In genomic region chr17:34264452-34265351, GRCm38 (mm10) we compare ENCODE assay signal across 8 mouse cellular contexts. TPM values are rescaled to one million over a fixed set of nuclear protein-coding genes. Genes with fewer than 3 reads are reported as not detected.
DNase-seq lines count a peak whose midpoint lies in the region; ATAC-seq and TF ChIP-seq lines count a peak whose summit lies in the region.

No protein-coding gene starts in this region.

- H3K4me2 ChIP-seq in limb, embryonic 14.5 days (replicated peaks; ENCODE audit: low read depth, low read length, severe bottlenecking) = peak overlapping the region; percentile 94
- H3K4me2 ChIP-seq in neural tube, embryonic 14.5 days (ENCODE audit: low read depth, low read length) = peak overlapping the region; percentile 93

- H3K27me3 ChIP-seq in heart, embryonic 10.5 days (ENCODE audit: insufficient read depth, poor library complexity, severe bottlenecking) = peaks cover 21% of the 10 kb centered on the region
- peaks cover 27% of the 10 kb centered on the region for H3K27me3 ChIP-seq in limb, embryonic 14.5 days (ENCODE audit: control insufficient read depth, insufficient read depth, low read length)
- peaks cover 9% of the 10 kb centered on the region; the same call in 1 of the 2 replicates for H3K27me3 ChIP-seq in neural tube, embryonic 14.5 days (ENCODE audit: control insufficient read depth, insufficient read depth, low read length)

- H3K4me3 ChIP-seq in heart, embryonic 10.5 days = peak overlapping the region; percentile 74
- H3K4me3 ChIP-seq in limb, embryonic 14.5 days (replicated peaks; ENCODE audit: low read length) = peak overlapping the region; percentile 46
- H3K4me3 ChIP-seq in neural tube, embryonic 14.5 days (ENCODE audit: low read depth, low read length) = peak overlapping the region; percentile 43

- under 1% methylated on average over 92 of the region's 93 CpGs for WGBS in heart, embryonic 10.5 days
- WGBS in limb, embryonic 14.5 days = 2% methylated on average over 89 of the region's 93 CpGs
- WGBS in neural tube, embryonic 14.5 days = under 1% methylated on average over 84 of the region's 93 CpGs

- H3K9ac ChIP-seq in limb, embryonic 14.5 days (ENCODE audit: low read depth, low read length, severe bottlenecking) = peak overlapping the region; percentile 44
- H3K9ac ChIP-seq in neural tube, embryonic 14.5 days (replicated peaks; ENCODE audit: low read depth, low read length) = peak overlapping the region; percentile 58

- intact Hi-C loops in heart, postnatal 25 days (cut with DNase I) = loop anchor here (5.0 kb wide), 1 partner anchor 43 kb away; the partner anchor contains the start of gene H2-Eb1

- no peaks in the 10 kb centered on the region for H3K9me3 ChIP-seq in heart, embryonic 10.5 days
- no peaks in the 10 kb centered on the region for H3K9me3 ChIP-seq in limb, embryonic 14.5 days (ENCODE audit: control insufficient read depth, low read length)
- H3K9me3 ChIP-seq in neural tube, embryonic 14.5 days (ENCODE audit: control insufficient read depth, low read length) = no peaks in the 10 kb centered on the region

- no peak for TF ChIP-seq POLR2A in limb, embryonic 14.5 days (IDR thresholded peaks at IDR 0.05; ENCODE audit: borderline replicate concordance, extremely low read depth, insufficient read depth, insufficient read length)

- H3K36me3 ChIP-seq in heart, embryonic 10.5 days = no peaks in the 10 kb centered on the region
- H3K36me3 ChIP-seq in limb, embryonic 14.5 days (ENCODE audit: control insufficient read depth, insufficient read depth, low read length) = no peaks in the 10 kb centered on the region
- no peaks in the 10 kb centered on the region for H3K36me3 ChIP-seq in neural tube, embryonic 14.5 days (ENCODE audit: control insufficient read depth, insufficient read depth, low read length)

- peak overlapping the region; percentile 86 for H3K27ac ChIP-seq in heart, embryonic 10.5 days
- no peak overlapping the region for H3K27ac ChIP-seq in limb, embryonic 14.5 days (replicated peaks; ENCODE audit: low read depth, low read length)
- no peak overlapping the region for H3K27ac ChIP-seq in neural tube, embryonic 14.5 days (ENCODE audit: low read depth, low read length)

- DNase-seq in heart, embryonic 10.5 days (ENCODE audit: low spot score) = peak; percentile 78
- no peak for DNase-seq in heart, postnatal 25 days (ENCODE audit: low spot score)
- peak; percentile 46 for DNase-seq in R1 (ENCODE audit: low read depth, low spot score)
- no peak for DNase-seq in limb, embryonic 14.5 days (ENCODE audit: low spot score)
- DNase-seq in natural killer cell, adult 2 months (ENCODE audit: low spot score in 2 of 2) = no peak
- DNase-seq in gastrocnemius, adult 18-20 months (ENCODE audit: low spot score) = no peak

- peaks cover 17% of the 10 kb centered on the region for H3K4me1 ChIP-seq in heart, embryonic 10.5 days
- H3K4me1 ChIP-seq in limb, embryonic 14.5 days (ENCODE audit: control insufficient read depth, insufficient read depth, low read length) = 0 out of 2 replicates have a peak, but pooled peaks cover 3% of the 10 kb centered on the region
- H3K4me1 ChIP-seq in neural tube, embryonic 14.5 days (ENCODE audit: control insufficient read depth, insufficient read depth, low read length) = peaks cover 7% of the 10 kb centered on the region; the same call in 1 of the 2 replicates

- ATAC-seq in granulocyte monocyte progenitor cell, adult 5-6 weeks (replicated peaks; ENCODE audit: poor library complexity, severe bottlenecking) = peak; percentile 20
- ATAC-seq in limb, embryonic 14.5 days (ENCODE audit: low FRiP score, low read depth) = no peak
- ATAC-seq in neural tube, embryonic 14.5 days (ENCODE audit: low read depth) = peak; percentile 42; the same call in 1 of the 2 replicates

RNA-seq across cellular contexts. Expression of gene H2-Ab1, which starts 7.2 kb away (rescaled TPM):
- 13.2 and 14.6 TPM in 2 replicates for polyA plus RNA-seq in heart, embryonic 10.5 days (2016; fragmentation: Nextera tagmentation; extraction: Ambion mirVana)
- 10 to 100 TPM in 1 of 2 experiments, 1 to 10 TPM in 1; 9.2 to 12.6 TPM for total RNA-seq in heart, postnatal 25 days (2021)
- 15.3 and 35.8 TPM in 2 replicates for total RNA-seq in granulocyte monocyte progenitor cell, adult 5-6 weeks (2014; fragmentation: Nextera tagmentation)
- total RNA-seq in granulocyte monocyte progenitor cell, adult 5-6 weeks (2017) = 32.7 and 40.7 TPM in 2 replicates
- 4.8 and 5.6 TPM in 2 replicates for polyA plus RNA-seq in limb, embryonic 14.5 days (2012; rRNA removed)
- 7.6 and 8.0 TPM in 2 replicates for polyA plus RNA-seq in limb, embryonic 14.5 days (2014; fragmentation: Nextera tagmentation; extraction: Ambion mirVana)
- polyA plus RNA-seq in neural tube, embryonic 14.5 days (2014; fragmentation: Nextera tagmentation; extraction: Ambion mirVana) = 1.1 and 1.7 TPM in 2 replicates
- 1 to 10 TPM; 3.0 to 4.8 TPM for total RNA-seq in gastrocnemius, adult 18-20 months (2021)

RNA-seq across cellular contexts. Expression of gene H2-Aa, which starts 22.9 kb away (rescaled TPM):
- 0.11 TPM in 1 of 2 replicates, not detected in the other for polyA plus RNA-seq in heart, embryonic 10.5 days (2016; fragmentation: Nextera tagmentation; extraction: Ambion mirVana)
- 10 to 100 TPM; 13.9 to 14.3 TPM for total RNA-seq in heart, postnatal 25 days (2021)
- total RNA-seq in granulocyte monocyte progenitor cell, adult 5-6 weeks (2014; fragmentation: Nextera tagmentation) = 2.4 and 6.9 TPM in 2 replicates
- total RNA-seq in granulocyte monocyte progenitor cell, adult 5-6 weeks (2017) = 2.4 and 4.8 TPM in 2 replicates
- 2.0 and 2.9 TPM in 2 replicates for polyA plus RNA-seq in limb, embryonic 14.5 days (2012; rRNA removed)
- polyA plus RNA-seq in limb, embryonic 14.5 days (2014; fragmentation: Nextera tagmentation; extraction: Ambion mirVana) = 4.1 and 4.5 TPM in 2 replicates
- 0.24 TPM in 1 of 2 replicates, not detected in the other for polyA plus RNA-seq in neural tube, embryonic 14.5 days (2014; fragmentation: Nextera tagmentation; extraction: Ambion mirVana)
- total RNA-seq in gastrocnemius, adult 18-20 months (2021) = 1 to 10 TPM; 3.7 to 5.9 TPM

RNA-seq across cellular contexts. Expression of gene H2-Ob, which starts 26.0 kb away (rescaled TPM):
- not detected in 2 replicates for polyA plus RNA-seq in heart, embryonic 10.5 days (2016; fragmentation: Nextera tagmentation; extraction: Ambion mirVana)
- 1 to 10 TPM in 1 of 2 experiments, under 1 TPM in 1; 0.70 to 1.5 TPM for total RNA-seq in heart, postnatal 25 days (2021)
- total RNA-seq in granulocyte monocyte progenitor cell, adult 5-6 weeks (2014; fragmentation: Nextera tagmentation) = 8.3 and 13.9 TPM in 2 replicates
- 2.1 and 2.3 TPM in 2 replicates for total RNA-seq in granulocyte monocyte progenitor cell, adult 5-6 weeks (2017)
- 0.06 and 0.23 TPM in 2 replicates for polyA plus RNA-seq in limb, embryonic 14.5 days (2012; rRNA removed)
- polyA plus RNA-seq in limb, embryonic 14.5 days (2014; fragmentation: Nextera tagmentation; extraction: Ambion mirVana) = 0.11 TPM in 1 of 2 replicates, not detected in the other
- not detected in 2 replicates for polyA plus RNA-seq in neural tube, embryonic 14.5 days (2014; fragmentation: Nextera tagmentation; extraction: Ambion mirVana)
- under 1 TPM; 0.14 to 0.33 TPM for total RNA-seq in gastrocnemius, adult 18-20 months (2021)

RNA-seq across cellular contexts. Expression of gene H2-Eb1, which starts 41.0 kb away (rescaled TPM):
- polyA plus RNA-seq in heart, embryonic 10.5 days (2016; fragmentation: Nextera tagmentation; extraction: Ambion mirVana) = 1.4 TPM in 2 replicates
- total RNA-seq in heart, postnatal 25 days (2021) = 10 to 100 TPM; 13.4 to 14.8 TPM
- total RNA-seq in granulocyte monocyte progenitor cell, adult 5-6 weeks (2014; fragmentation: Nextera tagmentation) = not detected in 2 replicates
- 2.6 TPM in 2 replicates for total RNA-seq in granulocyte monocyte progenitor cell, adult 5-6 weeks (2017)
- polyA plus RNA-seq in limb, embryonic 14.5 days (2012; rRNA removed) = 1.6 and 2.4 TPM in 2 replicates
- polyA plus RNA-seq in limb, embryonic 14.5 days (2014; fragmentation: Nextera tagmentation; extraction: Ambion mirVana) = 3.4 and 4.6 TPM in 2 replicates
- polyA plus RNA-seq in neural tube, embryonic 14.5 days (2014; fragmentation: Nextera tagmentation; extraction: Ambion mirVana) = 3.5 and 4.0 TPM in 2 replicates
- 1 to 10 TPM; 3.9 to 5.6 TPM for total RNA-seq in gastrocnemius, adult 18-20 months (2021)

Comparison
In these comparisons a context has a peak if more than half of its experiments do, and no peak if none do; other contexts are left out.
1. DNase-seq: peak in heart, embryonic 10.5 days (single experiment) and R1 (single experiment); none in heart, postnatal 25 days (single experiment), limb, embryonic 14.5 days (single experiment), natural killer cell, adult 2 months (0 of 2) and gastrocnemius, adult 18-20 months (single experiment).
2. Peak in every context shown above with its lines, with median percentiles within 50 percentile points of each other: H3K4me3 ChIP-seq.